Mouse (Mus musculus): ENCODE data around the gene Cdk2.

The Cdk2 gene

GRCm38 (mm10) chr10:128653866-128654265 lies 51.0 kb downstream of the Cdk2 start:
- no peak for DNase-seq

All from lung, adult 18-20 months (tissue).